Mouse (Mus musculus) CD4-positive naive resting alpha-beta T cell, adult 76 days (primary cell): ENCODE data around the gene Aqp6. TPM values are rescaled to one million over a fixed set of nuclear protein-coding genes. Genes with fewer than 3 reads are reported as not detected.

Experiments used
- total RNA-seq: library from RNA; stranded (reverse); gene quantifications from one replicate; pipeline ENCODE4 v1.2.4, GENCODE M21; 2023

Aqp6 gene
- not detected for total RNA-seq

DNA sequence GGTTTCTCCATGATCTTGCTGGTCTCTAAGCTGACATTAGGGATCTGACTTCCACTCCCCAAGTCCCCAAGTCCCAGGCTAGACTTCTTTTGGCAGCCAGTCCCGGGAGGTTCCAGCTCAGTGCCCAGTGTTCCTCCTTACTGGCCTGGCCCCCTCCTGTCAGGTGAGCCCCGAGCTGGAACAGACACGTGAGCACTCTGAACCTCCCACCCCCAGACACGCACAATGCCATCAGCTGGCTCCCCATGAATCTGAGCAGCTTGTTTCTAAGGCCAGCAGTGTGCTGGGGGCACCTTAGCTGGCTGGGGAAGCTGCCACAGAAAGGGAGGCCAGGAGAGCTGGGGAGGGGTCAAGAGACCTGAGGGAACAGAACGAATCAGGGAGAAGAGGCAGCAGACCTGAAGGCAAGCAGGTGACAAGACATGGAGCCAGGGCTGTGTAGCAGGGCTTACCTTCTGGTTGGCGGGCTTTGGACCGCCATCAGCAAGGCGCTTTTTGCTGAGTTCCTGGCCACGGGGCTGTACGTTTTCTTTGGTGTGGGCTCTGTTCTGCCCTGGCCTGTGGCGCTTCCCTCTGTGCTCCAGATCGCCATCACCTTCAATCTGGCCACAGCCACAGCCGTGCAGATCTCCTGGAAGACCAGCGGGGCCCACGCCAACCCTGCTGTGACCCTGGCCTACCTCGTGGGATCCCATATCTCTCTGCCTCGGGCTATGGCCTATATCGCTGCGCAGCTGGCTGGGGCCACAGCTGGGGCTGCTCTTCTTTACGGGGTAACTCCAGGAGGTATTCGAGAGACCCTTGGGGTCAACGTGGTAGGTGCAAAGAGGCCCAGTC lies at the start of gene Aqp6:
Gene Aqp6, plus strand, starts transcription at position 415 of the 837 bp plus-strand sequence.

DNA sequence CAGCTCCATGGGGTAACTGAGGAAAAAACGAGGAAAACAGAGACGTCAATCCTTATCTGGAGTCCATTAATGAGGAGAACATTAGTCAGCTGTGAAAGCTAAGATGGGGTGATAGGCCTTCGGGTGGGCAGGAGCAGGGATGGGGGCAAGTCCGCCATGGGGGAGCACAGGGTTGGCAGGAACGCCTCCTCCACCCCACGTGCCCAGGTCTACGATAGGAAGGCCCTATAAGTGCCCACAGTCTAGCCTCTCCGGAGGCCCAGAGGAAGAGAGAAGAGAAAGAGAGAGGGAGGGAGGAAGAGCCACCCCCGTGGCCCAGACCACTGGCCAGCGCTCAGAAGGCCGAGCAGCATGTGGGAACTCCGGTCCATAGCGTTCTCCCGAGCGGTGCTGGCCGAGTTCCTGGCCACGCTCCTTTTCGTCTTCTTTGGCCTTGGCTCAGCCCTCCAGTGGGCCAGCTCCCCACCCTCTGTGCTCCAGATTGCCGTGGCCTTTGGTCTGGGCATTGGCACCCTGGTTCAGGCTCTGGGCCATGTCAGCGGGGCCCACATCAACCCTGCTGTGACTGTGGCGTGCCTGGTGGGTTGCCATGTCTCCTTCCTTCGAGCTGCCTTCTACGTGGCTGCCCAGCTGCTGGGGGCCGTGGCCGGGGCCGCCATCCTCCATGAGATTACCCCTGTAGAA lies 22.3 kb upstream of the Aqp6 start, which contains the start of gene Aqp2:
Gene Aqp2, plus strand, starts transcription at position 254 of the 684 bp plus-strand sequence.

GRCm38 (mm10) chr15:99590429-99591084 lies 10.6 kb upstream of the Aqp6 start, which contains the start of gene Aqp5:
Gene Aqp5 (plus strand): TSS chr15:99590782.

GRCm38 (mm10) chr15:99651163-99651872 lies 50.1 kb downstream of the Aqp6 start, which contains the start of gene Racgap1:
Gene Racgap1 (minus strand): TSS chr15:99651656.

Other genes with a start within 250 kb of the Aqp6 start
- gene Fmnl3, start 230.9 kb upstream of the Aqp6 start, total RNA-seq: 52.1 TPM
- 387 TPM for gene Tmbim6, start 208.5 kb upstream of the Aqp6 start, total RNA-seq
- 42.2 TPM for gene Nckap5l, start 143.7 kb upstream of the Aqp6 start, total RNA-seq
- gene Bcdin3d, start 126.7 kb upstream of the Aqp6 start, total RNA-seq: 6.8 TPM
- not detected for gene Faim2, start 73.2 kb upstream of the Aqp6 start, total RNA-seq
- gene Aqp2, start 22.3 kb upstream of the Aqp6 start, total RNA-seq: not detected
- gene Aqp5, start 10.6 kb upstream of the Aqp6 start, total RNA-seq: not detected
- 6.7 TPM for gene Racgap1, start 50.3 kb downstream of the Aqp6 start, total RNA-seq
- gene Asic1, start 69.0 kb downstream of the Aqp6 start, total RNA-seq: not detected
- gene Smarcd1, start 100.7 kb downstream of the Aqp6 start, total RNA-seq: 64.2 TPM
- 2.6 TPM for gene Gm17349, start 104.1 kb downstream of the Aqp6 start, total RNA-seq
- 1.3 TPM for gene Gpd1, start 116.1 kb downstream of the Aqp6 start, total RNA-seq
- 53.3 TPM for gene Cox14, start 124.2 kb downstream of the Aqp6 start, total RNA-seq
- gene Cers5, start 171.5 kb downstream of the Aqp6 start, total RNA-seq: 62.7 TPM